Mouse (Mus musculus): ENCODE measurements around the gene Cab39. TPM values are rescaled to one million over a fixed set of nuclear protein-coding genes. Genes with fewer than 3 reads are reported as not detected.

The Cab39 gene
- 100 to 1,000 TPM; 141 to 160 (median 148) TPM for total RNA-seq (2022)

- DNase-seq (ENCODE audit: low spot score in 2 of 2): peak; percentile 75 to 83
These were observed at the start of gene Cab39 for GRCm38 (mm10) chr1:85793208-85794105. TSS of gene Cab39 (plus strand) at chr1:85793441.

- DNase-seq (ENCODE audit: low spot score in 2 of 2): no peak
These were observed 48.7 kb upstream of the Cab39 start for GRCm38 (mm10) chr1:85744539-85744938.

- no peak for DNase-seq (ENCODE audit: low spot score in 2 of 2)
These were observed 46.7 kb upstream of the Cab39 start for GRCm38 (mm10) chr1:85746511-85746910.

GRCm38 (mm10) chr1:85749829-85750228 lies 43.4 kb upstream of the Cab39 start:
- no peak for DNase-seq (ENCODE audit: low spot score in 2 of 2)

GRCm38 (mm10) chr1:85750650-85751049 lies 42.6 kb upstream of the Cab39 start:
- DNase-seq (ENCODE audit: low spot score in 2 of 2): no peak

GRCm38 (mm10) chr1:85751494-85751893 lies 41.7 kb upstream of the Cab39 start:
- DNase-seq (ENCODE audit: low spot score in 2 of 2): no peak

- no peak for DNase-seq (ENCODE audit: low spot score in 2 of 2)
These were observed 41.1 kb upstream of the Cab39 start for GRCm38 (mm10) chr1:85751932-85752680.

- peak in 1 of 2 experiments; percentile 34 for DNase-seq (ENCODE audit: low spot score in 2 of 2)
These were observed 35.6 kb upstream of the Cab39 start for GRCm38 (mm10) chr1:85757531-85758230.

- peak in 1 of 2 experiments; percentile 45 for DNase-seq (ENCODE audit: low spot score in 2 of 2)
These were observed 34.8 kb upstream of the Cab39 start for GRCm38 (mm10) chr1:85758231-85758968.

- no peak for DNase-seq (ENCODE audit: low spot score in 2 of 2)
These were observed 34.3 kb upstream of the Cab39 start for GRCm38 (mm10) chr1:85758969-85759293.

GRCm38 (mm10) chr1:85761665-85762064 lies 31.6 kb upstream of the Cab39 start:
- no peak for DNase-seq (ENCODE audit: low spot score in 2 of 2)

- DNase-seq (ENCODE audit: low spot score in 2 of 2): no peak
These were observed 29.9 kb upstream of the Cab39 start for GRCm38 (mm10) chr1:85763386-85763785.

- DNase-seq (ENCODE audit: low spot score in 2 of 2): no peak
These were observed 28.9 kb upstream of the Cab39 start for GRCm38 (mm10) chr1:85764291-85764690.

- no peak for DNase-seq (ENCODE audit: low spot score in 2 of 2)
These were observed 27.1 kb upstream of the Cab39 start for GRCm38 (mm10) chr1:85766120-85766519.

- no peak for DNase-seq (ENCODE audit: low spot score in 2 of 2)
These were observed 25.5 kb upstream of the Cab39 start for GRCm38 (mm10) chr1:85767754-85768153.

GRCm38 (mm10) chr1:85771976-85772375 lies 21.3 kb upstream of the Cab39 start:
- DNase-seq (ENCODE audit: low spot score in 2 of 2): no peak

GRCm38 (mm10) chr1:85775136-85775535 lies 18.1 kb upstream of the Cab39 start:
- peak in 1 of 2 experiments; percentile 14 for DNase-seq (ENCODE audit: low spot score in 2 of 2)

- DNase-seq (ENCODE audit: low spot score in 2 of 2): no peak
These were observed 17.1 kb upstream of the Cab39 start for GRCm38 (mm10) chr1:85776154-85776553.

GRCm38 (mm10) chr1:85778436-85778835 lies 14.8 kb upstream of the Cab39 start, which contains the start of gene A630001G21Rik:
TSS of gene A630001G21Rik (minus strand) at chr1:85778643.
- no peak for DNase-seq (ENCODE audit: low spot score in 2 of 2)

- DNase-seq (ENCODE audit: low spot score in 2 of 2): no peak
These were observed 14.2 kb upstream of the Cab39 start for GRCm38 (mm10) chr1:85779012-85779411.
